Mouse (Mus musculus): Measurements from ENCODE around the gene Mta1.

- TF ChIP-seq CTCF (IDR thresholded peaks at IDR 0.05; ENCODE audit: low read depth, low read length) (no peak), POLR2A (IDR thresholded peaks at IDR 0.05; ENCODE audit: borderline replicate concordance, low read depth, low read length) (no peak)
Measured at GRCm38 (mm10) chr12:113176960-113177725, 79.1 kb downstream of the Mta1 start.

Measured in bone marrow macrophage, adult 2 months (primary cell).